Mouse (Mus musculus): ENCODE results near the gene Akap10. TPM values are rescaled to one million over a fixed set of nuclear protein-coding genes. Genes with fewer than 3 reads are reported as not detected.

The Akap10 gene
- total RNA-seq, 2 experiments from 2014 or later, result 36.1 to 37.6 TPM

Other genes with a start within 250 kb of the Akap10 start
- gene Fam83g, start 246.2 kb downstream of the Akap10 start, total RNA-seq (2021), result under 1 TPM in 1 of 2 experiments, not detected in 1; 0.07 TPM
- gene Slc5a10, start 209.4 kb downstream of the Akap10 start, total RNA-seq (2021), result under 1 TPM; 0.36 to 0.37 TPM
- 10 to 100 TPM; 45.1 to 49.5 TPM for gene Prpsap2, start 168.2 kb downstream of the Akap10 start, total RNA-seq (2021)
- gene Ulk2, start 75.2 kb downstream of the Akap10 start, total RNA-seq (2021), result 10 to 100 TPM; 68.5 to 71.2 TPM
- 10 to 100 TPM; 91.4 to 93.9 TPM for gene Specc1, start 26.5 kb upstream of the Akap10 start, total RNA-seq (2021)

Data from layer of hippocampus, adult 18-20 months (tissue).